Mouse (Mus musculus): ENCODE measurements at regions not wholly inside any gene's neighbourhood (a gene's known extent, or its start where the extent isn't known, plus 50 kb on each side); places are given as distances from the start of the nearest gene placed in this dataset.

DNA sequence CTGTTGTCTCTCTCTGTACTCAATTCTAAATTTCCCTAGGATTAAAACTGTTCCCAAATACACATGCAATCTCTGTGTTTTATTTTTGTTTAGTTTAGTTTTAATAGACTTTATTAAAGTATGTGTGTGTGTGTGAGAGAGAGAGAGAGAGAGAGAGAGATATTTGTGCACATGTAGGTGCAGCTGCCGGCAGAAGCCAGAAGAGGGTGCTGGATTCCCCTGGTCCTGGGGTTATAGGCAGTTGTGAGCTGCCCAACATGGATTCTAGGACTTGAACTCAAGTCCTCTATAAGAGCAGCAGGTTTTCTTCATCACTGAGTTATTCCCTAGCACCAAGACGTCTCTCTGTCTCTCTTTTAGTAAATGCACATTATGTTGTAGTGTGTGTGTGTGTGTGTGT lies 64.7 kb upstream of the Slc22a12 start:
- H3K27ac ChIP-seq: no peak overlapping the region
- no peak overlapping the region for H3K4me2 ChIP-seq (replicated peaks)
- H3K9ac ChIP-seq: no peak overlapping the region
- WGBS: 91% methylated on average over 2 of the region's 2 CpGs
- ATAC-seq (ENCODE audit: low FRiP score, low read depth): no peak
- H3K27me3 ChIP-seq (replicated peaks): no peaks in the 10 kb centered on the region
- H3K9me3 ChIP-seq: no peaks in the 10 kb centered on the region
- peaks cover 6% of the 10 kb centered on the region for H3K4me1 ChIP-seq
- H3K4me3 ChIP-seq: no peak overlapping the region
- H3K36me3 ChIP-seq: no peaks in the 10 kb centered on the region

DNA sequence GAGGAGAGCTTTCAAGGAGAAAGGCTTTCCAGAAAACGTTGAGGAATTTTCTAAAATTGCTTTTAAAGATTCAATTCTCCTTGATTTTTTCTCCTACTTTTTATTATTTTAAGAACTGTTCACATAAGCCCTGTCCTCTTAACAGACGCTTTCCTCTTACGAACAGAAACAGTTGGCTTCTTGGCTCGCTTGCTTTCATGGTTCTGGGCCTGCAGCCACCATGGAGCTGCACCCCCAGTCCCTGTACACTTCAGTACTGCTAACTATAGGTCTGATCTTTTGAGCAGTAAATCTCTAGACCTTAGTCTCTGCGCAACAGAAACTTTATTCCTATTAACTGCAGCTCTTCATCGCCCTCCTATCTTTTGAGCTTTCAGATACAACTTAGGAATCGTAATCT lies 63.8 kb upstream of the Slc22a12 start:
- Histone ChIP-seq H3K4me2 (replicated peaks) (no peak overlapping the region), H3K4me1 (peaks cover 6% of the 10 kb centered on the region), H3K9me3 (no peaks in the 10 kb centered on the region), H3K4me3 (no peak overlapping the region), H3K9ac (no peak overlapping the region), H3K36me3 (no peaks in the 10 kb centered on the region), H3K27ac (no peak overlapping the region), H3K27me3 (replicated peaks) (no peaks in the 10 kb centered on the region)
- ATAC-seq (ENCODE audit: low FRiP score, low read depth): no peak
- WGBS: 84% methylated on average over 7 of the region's 7 CpGs

GRCm38 (mm10) chr19:6604702-6605101 lies 61.9 kb upstream of the Slc22a12 start:
- Histone ChIP-seq H3K9me3 (no peaks in the 10 kb centered on the region), H3K36me3 (no peaks in the 10 kb centered on the region), H3K27ac (no peak overlapping the region), H3K4me2 (replicated peaks) (no peak overlapping the region), H3K4me1 (no peaks in the 10 kb centered on the region; the same call in 1 of the 2 replicates), H3K27me3 (replicated peaks) (no peaks in the 10 kb centered on the region), H3K9ac (no peak overlapping the region), H3K4me3 (no peak overlapping the region)
- WGBS: 62% methylated on average over 8 of the region's 8 CpGs
- no peak for ATAC-seq (ENCODE audit: low FRiP score, low read depth)

GRCm38 (mm10) chr19:6600873-6601530 lies 58.2 kb upstream of the Slc22a12 start:
- 24% methylated on average over 12 of the region's 12 CpGs for WGBS
- Histone ChIP-seq H3K4me1 (no peaks in the 10 kb centered on the region), H3K27me3 (replicated peaks) (no peaks in the 10 kb centered on the region), H3K27ac (no peak overlapping the region), H3K9ac (no peak overlapping the region), H3K9me3 (no peaks in the 10 kb centered on the region), H3K36me3 (no peaks in the 10 kb centered on the region), H3K4me3 (no peak overlapping the region), H3K4me2 (replicated peaks) (no peak overlapping the region)
- ATAC-seq (ENCODE audit: low FRiP score, low read depth): no peak

DNA sequence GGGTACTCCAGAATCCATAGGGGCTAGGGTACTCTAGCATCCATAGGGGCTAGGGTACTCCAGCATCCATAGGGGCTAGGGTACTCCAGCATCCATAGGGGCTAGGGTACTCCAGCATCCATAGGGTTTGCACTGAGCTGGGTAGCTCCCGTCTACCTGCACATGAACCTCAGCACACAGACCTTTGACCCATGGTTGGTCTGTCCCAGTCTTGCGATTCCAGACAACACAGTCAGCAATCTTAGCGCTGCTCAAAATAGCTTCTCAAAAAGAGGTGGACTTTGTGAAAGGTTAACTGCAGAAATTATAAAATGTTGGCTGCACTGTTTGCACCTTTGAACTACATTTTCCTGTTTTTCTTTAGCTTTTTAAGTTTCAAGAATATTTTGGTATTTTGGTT lies 56.4 kb upstream of the Slc22a12 start:
- no peak for ATAC-seq (ENCODE audit: low FRiP score, low read depth)
- Histone ChIP-seq H3K36me3 (no peaks in the 10 kb centered on the region), H3K9me3 (no peaks in the 10 kb centered on the region), H3K4me3 (no peak overlapping the region), H3K27ac (no peak overlapping the region), H3K27me3 (replicated peaks) (no peaks in the 10 kb centered on the region), H3K4me1 (no peaks in the 10 kb centered on the region), H3K4me2 (replicated peaks) (no peak overlapping the region), H3K9ac (no peak overlapping the region)
- 92% methylated on average over 3 of the region's 3 CpGs for WGBS

GRCm38 (mm10) chr19:6598186-6598585 lies 55.4 kb upstream of the Slc22a12 start:
- H3K4me1 ChIP-seq: no peaks in the 10 kb centered on the region
- no peak for ATAC-seq (ENCODE audit: low FRiP score, low read depth)
- WGBS: 82% methylated on average over 3 of the region's 3 CpGs

DNA sequence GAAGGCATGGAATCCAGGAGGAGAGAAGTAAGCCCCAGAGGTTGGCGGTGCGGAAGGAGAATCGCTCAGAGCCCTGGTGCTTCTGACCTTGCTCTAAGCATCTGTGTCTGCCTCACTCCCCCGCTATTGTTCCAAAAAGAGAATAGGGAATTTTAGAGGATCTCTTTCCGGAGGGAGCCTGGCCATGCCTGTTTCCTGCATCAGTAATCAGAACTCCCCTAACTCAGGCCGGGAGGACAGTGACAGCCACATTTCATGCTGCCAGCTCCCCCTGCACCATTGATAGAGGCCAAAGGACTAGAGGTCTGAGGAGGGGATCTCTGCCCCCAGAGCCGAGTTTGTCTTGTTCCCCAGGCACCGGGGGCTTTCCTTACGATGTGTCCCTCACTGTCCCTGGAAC lies 53.0 kb upstream of the Slc22a12 start:
- no peaks in the 10 kb centered on the region for H3K27me3 ChIP-seq (replicated peaks)
- no peaks in the 10 kb centered on the region for H3K36me3 ChIP-seq
- H3K4me2 ChIP-seq (replicated peaks): no peak overlapping the region
- no peaks in the 10 kb centered on the region for H3K9me3 ChIP-seq
- no peaks in the 10 kb centered on the region for H3K4me1 ChIP-seq
- H3K9ac ChIP-seq: no peak overlapping the region
- H3K27ac ChIP-seq: no peak overlapping the region
- 57% methylated on average over 9 of the region's 9 CpGs for WGBS
- H3K4me3 ChIP-seq: no peak overlapping the region
- ATAC-seq (ENCODE audit: low FRiP score, low read depth): no peak

More at GRCm38 (mm10) chr19:6598186-6598585, 55.4 kb upstream of the Slc22a12 start:
- Histone ChIP-seq H3K27ac (no peak overlapping the region), H3K4me3 (no peak overlapping the region), H3K9ac (no peak overlapping the region), H3K9me3 (no peaks in the 10 kb centered on the region), H3K27me3 (replicated peaks) (no peaks in the 10 kb centered on the region), H3K36me3 (no peaks in the 10 kb centered on the region), H3K4me2 (replicated peaks) (no peak overlapping the region)

All from neural tube, embryonic 12.5 days (tissue).